Mouse (Mus musculus): ENCODE results near the gene Khdc3.

DNA sequence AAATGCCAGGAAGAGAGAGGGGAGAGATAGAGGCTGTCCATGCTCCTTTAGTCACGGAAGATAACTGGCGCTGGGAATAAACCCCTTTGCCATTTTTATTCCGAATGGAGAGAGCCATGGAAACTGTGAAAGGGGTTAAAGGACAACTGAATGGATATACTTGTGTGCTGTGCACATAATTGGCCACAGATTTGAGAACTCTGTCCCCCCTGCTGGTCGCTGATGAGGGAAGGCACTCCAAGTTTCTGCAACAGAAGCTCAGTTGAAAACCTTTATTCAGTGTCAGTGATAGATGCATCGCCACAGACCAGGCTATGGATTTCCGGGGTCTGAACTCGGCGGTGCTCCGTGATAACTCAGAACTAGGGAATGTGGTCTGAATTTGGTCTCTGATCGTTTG, 11.5 kb upstream of the Khdc3 start:
- no peak for TF ChIP-seq CTCF (IDR thresholded peaks at IDR 0.05; ENCODE audit: borderline replicate concordance, control insufficient read depth, extremely low read depth, insufficient read depth, low read length, poor library complexity)
- TF ChIP-seq POLR2A (IDR thresholded peaks at IDR 0.05; ENCODE audit: control insufficient read depth, extremely low read depth, insufficient read depth, low read length, poor library complexity), result no peak
